Mouse (Mus musculus): ENCODE results near the gene Pde2a.

DNA sequence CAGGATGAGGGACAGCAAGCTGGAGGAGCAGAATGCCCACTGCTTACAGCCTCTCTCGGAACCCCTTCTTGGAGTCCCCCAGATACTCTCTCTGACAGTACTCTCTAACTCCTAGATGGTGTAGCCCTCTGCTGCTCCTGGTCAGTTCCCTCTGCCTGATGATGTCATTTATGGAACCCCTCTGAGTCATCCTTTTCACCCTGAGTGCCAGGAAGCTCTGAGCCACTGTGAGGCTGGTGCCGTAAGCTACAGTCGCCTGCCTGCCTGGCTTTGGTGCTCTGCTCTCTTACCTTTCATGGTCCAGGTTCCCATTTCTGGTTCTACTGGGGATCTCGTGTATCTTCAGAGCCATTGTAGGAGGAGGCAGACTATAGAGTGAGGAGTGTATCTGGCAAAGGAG is 24.3 kb upstream of the Pde2a start:
- no peak for TF ChIP-seq TAL1 (IDR thresholded peaks at IDR 0.05; ENCODE audit: low read length)
- no peak for TF ChIP-seq GATA1 (IDR thresholded peaks at IDR 0.05; ENCODE audit: low read length)

Measured in erythroblast, embryonic 14.5 days (primary cell).